Mouse (Mus musculus) heart, embryonic 10.5 days (tissue): ENCODE measurements at regions not wholly inside any gene's neighbourhood (a gene's known extent, or its start where the extent isn't known, plus 50 kb on each side); places are given as distances from the start of the nearest gene placed in this dataset.

Experiments
- DNase-seq: peaks from one replicate; pipeline ENCODE4 v3.0.0-alpha.2; 2017; ENCODE audit warnings: low spot score
- H3K27ac ChIP-seq: fragments of 300-500 bp; sonication (generic); 2 replicates; pipeline ENCODE4 v1.5.1; 2016; ENCODE audit warnings: mild to moderate bottlenecking
- H3K27me3 ChIP-seq: fragments of 300-500 bp; sonication (generic); 2 replicates; pipeline ENCODE4 v1.6.1; 2016; ENCODE audit warnings: mild to moderate bottlenecking; ENCODE audit not compliant: poor library complexity, insufficient read depth, severe bottlenecking
- H3K36me3 ChIP-seq: fragments of 300-500 bp; sonication (generic); 2 replicates; pipeline ENCODE4 v1.6.1; 2016; ENCODE audit warnings: mild to moderate bottlenecking, moderate library complexity
- H3K4me1 ChIP-seq: fragments of 300-500 bp; sonication (generic); 2 replicates; pipeline ENCODE4 v1.6.1; 2016; ENCODE audit warnings: mild to moderate bottlenecking
- H3K4me3 ChIP-seq: fragments of 300-500 bp; sonication (generic); 2 replicates; pipeline ENCODE4 v1.5.1; 2016; ENCODE audit warnings: mild to moderate bottlenecking, moderate library complexity
- H3K9me3 ChIP-seq: fragments of 300-500 bp; sonication (generic); 2 replicates; pipeline ENCODE4 v1.6.1; 2016; ENCODE audit warnings: mild to moderate bottlenecking, moderate library complexity
- WGBS: fragments of 180-500 bp; shearing (Covaris S2); methylation state at CpG from one replicate; pipeline ENCODE4 v1.1.7; 2016; 5-methylcytosine and 5-hydroxymethylcytosine counted together

- Histone ChIP-seq H3K27ac (no peak overlapping the region), H3K27me3 (no peaks in the 10 kb centered on the region)
Observed at GRCm38 (mm10) chr1:52397460-52397859, 103.0 kb downstream of the Nab1 start.

GRCm38 (mm10) chr1:52392933-52393332, 107.5 kb downstream of the Nab1 start:
- Histone ChIP-seq H3K27me3 (no peaks in the 10 kb centered on the region), H3K4me1 (no peaks in the 10 kb centered on the region; the same call in 1 of the 2 replicates), H3K36me3 (no peaks in the 10 kb centered on the region), H3K9me3 (no peaks in the 10 kb centered on the region), H3K4me3 (no peak overlapping the region), H3K27ac (peak overlapping the region; percentile 29; the same call in 1 of the 2 replicates)
- no peak for DNase-seq
- WGBS = 44% methylated on average over 2 of the region's 2 CpGs

More at GRCm38 (mm10) chr1:52397460-52397859, 103.0 kb downstream of the Nab1 start:
- DNase-seq = no peak
- no peaks in the 10 kb centered on the region for H3K4me1 ChIP-seq
- H3K4me3 ChIP-seq = no peak overlapping the region
- H3K9me3 ChIP-seq = no peaks in the 10 kb centered on the region
- 42% methylated on average over 3 of the region's 3 CpGs for WGBS
- no peaks in the 10 kb centered on the region for H3K36me3 ChIP-seq

- Histone ChIP-seq H3K4me3 (no peak overlapping the region), H3K9me3 (no peaks in the 10 kb centered on the region), H3K36me3 (no peaks in the 10 kb centered on the region), H3K27ac (no peak overlapping the region), H3K27me3 (no peaks in the 10 kb centered on the region), H3K4me1 (no peaks in the 10 kb centered on the region; the same call in 1 of the 2 replicates)
- WGBS = 77% methylated on average over 6 of the region's 6 CpGs
- DNase-seq = no peak
Observed at GRCm38 (mm10) chr1:52388836-52389235, 111.6 kb downstream of the Nab1 start.

GRCm38 (mm10) chr1:52388118-52388517, 112.4 kb downstream of the Nab1 start:
- Histone ChIP-seq H3K9me3 (no peaks in the 10 kb centered on the region), H3K27ac (no peak overlapping the region), H3K36me3 (no peaks in the 10 kb centered on the region), H3K4me3 (no peak overlapping the region), H3K27me3 (no peaks in the 10 kb centered on the region), H3K4me1 (no peaks in the 10 kb centered on the region; the same call in 1 of the 2 replicates)
- no peak for DNase-seq
- WGBS = 63% methylated on average over 6 of the region's 6 CpGs

GRCm38 (mm10) chr1:52387062-52387461, 113.4 kb downstream of the Nab1 start:
- DNase-seq = no peak

GRCm38 (mm10) chr1:52375320-52375719, 125.2 kb downstream of the Nab1 start:
- Histone ChIP-seq H3K27me3 (no peaks in the 10 kb centered on the region), H3K4me1 (no peaks in the 10 kb centered on the region), H3K27ac (no peak overlapping the region), H3K9me3 (no peaks in the 10 kb centered on the region), H3K4me3 (no peak overlapping the region), H3K36me3 (no peaks in the 10 kb centered on the region)
- 65% methylated on average over 6 of the region's 6 CpGs for WGBS
- DNase-seq = no peak

More at GRCm38 (mm10) chr1:52387062-52387461, 113.4 kb downstream of the Nab1 start:
- no peaks in the 10 kb centered on the region for H3K36me3 ChIP-seq
- no peaks in the 10 kb centered on the region; the same call in 1 of the 2 replicates for H3K4me1 ChIP-seq
- H3K27ac ChIP-seq = no peak overlapping the region
- 85% methylated on average over 3 of the region's 3 CpGs for WGBS
- H3K27me3 ChIP-seq = no peaks in the 10 kb centered on the region
- no peaks in the 10 kb centered on the region for H3K9me3 ChIP-seq
- H3K4me3 ChIP-seq = no peak overlapping the region

- no peaks in the 10 kb centered on the region for H3K36me3 ChIP-seq
- no peaks in the 10 kb centered on the region for H3K9me3 ChIP-seq
- no peaks in the 10 kb centered on the region for H3K27me3 ChIP-seq
- 80% methylated on average over 2 of the region's 2 CpGs for WGBS
- H3K27ac ChIP-seq = no peak overlapping the region
- no peaks in the 10 kb centered on the region for H3K4me1 ChIP-seq
- H3K4me3 ChIP-seq = no peak overlapping the region
- DNase-seq = no peak
Observed at GRCm38 (mm10) chr1:52374666-52375065, 125.8 kb downstream of the Nab1 start.

- Histone ChIP-seq H3K4me1 (no peaks in the 10 kb centered on the region), H3K27me3 (no peaks in the 10 kb centered on the region), H3K27ac (no peak overlapping the region), H3K36me3 (no peaks in the 10 kb centered on the region), H3K9me3 (no peaks in the 10 kb centered on the region), H3K4me3 (no peak overlapping the region)
- DNase-seq = no peak
- 53% methylated on average over 2 of the region's 2 CpGs for WGBS
Observed at GRCm38 (mm10) chr1:52373817-52374216, 126.7 kb downstream of the Nab1 start.

GRCm38 (mm10) chr1:52366386-52366785, 133.4 kb upstream of the Gls start:
- no peak overlapping the region for H3K4me3 ChIP-seq
- peaks cover 4% of the 10 kb centered on the region; the same call in 1 of the 2 replicates for H3K4me1 ChIP-seq
- H3K27ac ChIP-seq = no peak overlapping the region
- H3K36me3 ChIP-seq = no peaks in the 10 kb centered on the region
- DNase-seq = no peak
- 50% methylated on average over 7 of the region's 7 CpGs for WGBS
- no peaks in the 10 kb centered on the region for H3K9me3 ChIP-seq
- no peaks in the 10 kb centered on the region for H3K27me3 ChIP-seq

GRCm38 (mm10) chr1:52363625-52364024, 130.6 kb upstream of the Gls start:
- 79% methylated on average over 3 of the region's 3 CpGs for WGBS
- H3K27ac ChIP-seq = no peak overlapping the region
- no peaks in the 10 kb centered on the region for H3K36me3 ChIP-seq
- no peaks in the 10 kb centered on the region for H3K27me3 ChIP-seq
- DNase-seq = no peak
- H3K4me1 ChIP-seq = peaks cover 4% of the 10 kb centered on the region; the same call in 1 of the 2 replicates
- H3K9me3 ChIP-seq = no peaks in the 10 kb centered on the region
- no peak overlapping the region for H3K4me3 ChIP-seq

- no peak for DNase-seq
- no peak overlapping the region for H3K27ac ChIP-seq
- H3K27me3 ChIP-seq = no peaks in the 10 kb centered on the region
- H3K4me3 ChIP-seq = no peak overlapping the region
- H3K4me1 ChIP-seq = peaks cover 4% of the 10 kb centered on the region; the same call in 1 of the 2 replicates
- H3K9me3 ChIP-seq = no peaks in the 10 kb centered on the region
- H3K36me3 ChIP-seq = no peaks in the 10 kb centered on the region
Observed at GRCm38 (mm10) chr1:52362976-52363375, 129.9 kb upstream of the Gls start.

GRCm38 (mm10) chr1:52354041-52354582, 121.1 kb upstream of the Gls start:
- no peak overlapping the region for H3K4me3 ChIP-seq
- no peaks in the 10 kb centered on the region for H3K36me3 ChIP-seq
- no peaks in the 10 kb centered on the region for H3K27me3 ChIP-seq
- no peaks in the 10 kb centered on the region for H3K4me1 ChIP-seq
- no peak for DNase-seq
- H3K9me3 ChIP-seq = no peaks in the 10 kb centered on the region
- 69% methylated on average over 6 of the region's 6 CpGs for WGBS
- no peak overlapping the region for H3K27ac ChIP-seq

GRCm38 (mm10) chr1:52342127-52342526, 109.1 kb upstream of the Gls start:
- H3K4me1 ChIP-seq = no peaks in the 10 kb centered on the region
- H3K27ac ChIP-seq = no peak overlapping the region
- no peaks in the 10 kb centered on the region for H3K9me3 ChIP-seq
- no peak for DNase-seq
- no peak overlapping the region for H3K4me3 ChIP-seq
- no peaks in the 10 kb centered on the region for H3K27me3 ChIP-seq
- H3K36me3 ChIP-seq = no peaks in the 10 kb centered on the region
- WGBS = 85% methylated on average over 2 of the region's 2 CpGs

GRCm38 (mm10) chr1:52338704-52339103, 105.7 kb upstream of the Gls start:
- Histone ChIP-seq H3K4me3 (no peak overlapping the region), H3K36me3 (no peaks in the 10 kb centered on the region), H3K27ac (no peak overlapping the region), H3K4me1 (no peaks in the 10 kb centered on the region), H3K9me3 (no peaks in the 10 kb centered on the region), H3K27me3 (no peaks in the 10 kb centered on the region)
- WGBS = 71% methylated on average over 3 of the region's 3 CpGs
- no peak for DNase-seq
